Mouse (Mus musculus): ENCODE measurements around the gene Ebp. TPM values are rescaled to one million over a fixed set of nuclear protein-coding genes. Genes with fewer than 3 reads are reported as not detected.

Ebp gene
- total and polyA plus RNA-seq, 3 experiments = 44.0 to 70.9 (median 64.3) TPM

DNA sequence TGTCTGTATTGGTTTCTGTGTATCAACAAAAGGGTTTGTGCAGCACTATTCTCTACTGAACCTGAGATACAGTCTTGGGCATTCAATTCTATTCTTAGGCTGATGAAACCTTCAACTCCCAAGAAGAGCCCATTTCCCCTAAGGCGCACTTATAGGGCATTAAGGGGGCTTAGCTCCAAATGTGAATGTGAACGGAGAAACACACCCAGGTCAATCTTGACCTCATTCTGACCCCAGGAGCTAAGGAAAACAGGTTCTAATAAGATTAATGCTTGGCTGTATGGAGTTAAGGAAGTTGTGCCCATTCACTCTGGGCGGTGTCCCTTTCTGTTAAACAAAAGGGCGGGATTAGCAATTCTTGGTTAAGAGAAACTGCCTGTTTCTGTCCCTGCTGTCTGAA, 13.9 kb upstream of the Ebp start:
- H3K4me1 ChIP-seq (ENCODE audit: control insufficient read depth in 1 of 2, insufficient read depth in 2 of 2) = no peaks in the 10 kb centered on the region
- TF ChIP-seq MEF2A (IDR thresholded peaks at IDR 0.05; ENCODE audit: borderline replicate concordance, low read depth, low read length) (no peak), CHD1 (IDR thresholded peaks at IDR 0.05; ENCODE audit: low read depth, low read length) (no peak), CHD2 (IDR thresholded peaks at IDR 0.05; ENCODE audit: low read length) (no peak), E2F4 (IDR thresholded peaks at IDR 0.05; ENCODE audit: insufficient replicate concordance, low read depth, low read length) (no peak), TCF12 (IDR thresholded peaks at IDR 0.05; ENCODE audit: low read depth, low read length) (no peak), BHLHE40 (IDR thresholded peaks at IDR 0.05; ENCODE audit: low read depth, low read length) (no peak), EP300 (IDR thresholded peaks at IDR 0.05; ENCODE audit: low read length) (no peak), ZNF384 (IDR thresholded peaks at IDR 0.05; ENCODE audit: low read depth, low read length) (no peak)
- no peak overlapping the region for H3K4me3 ChIP-seq (replicated peaks in 1 of 3; ENCODE audit: low read depth in 2 of 3, low read length in 2 of 3, poor library complexity in 1 of 3)
- H3K79me2 ChIP-seq (replicated peaks; ENCODE audit: control insufficient read depth, extremely low read depth, insufficient read depth, poor library complexity, severe bottlenecking) = no peaks in the 10 kb centered on the region
- in situ Hi-C loops (cut with MboI; ENCODE audit: low pct_ligation_motif_present, low pct_unique_long_range_greater_than_20kb, low sequenced_read_pairs) = no loop called here
- no peak overlapping the region for H3K27ac ChIP-seq (ENCODE audit: insufficient read depth, low read depth)
- H3K36me3 ChIP-seq (replicated peaks in 1 of 2; ENCODE audit: control insufficient read depth in 1 of 2, insufficient read depth in 1 of 2, low read length in 1 of 2) = no peaks in the 10 kb centered on the region
- no peak for DNase-seq (ENCODE audit: extremely low read depth)
- H3K9me3 ChIP-seq (replicated peaks; ENCODE audit: low read length) = no peaks in the 10 kb centered on the region
- H3K4me2 ChIP-seq (ENCODE audit: insufficient read depth, low read depth, poor library complexity, severe bottlenecking) = no peak overlapping the region
- no peak overlapping the region for H3K9ac ChIP-seq (ENCODE audit: insufficient read depth, low read depth)
- peaks cover 41% of the 10 kb centered on the region for H3K27me3 ChIP-seq (replicated peaks)
- dilution Hi-C loops (cut with MboI; ENCODE audit: extremely low pct_ligation_motif_present, extremely low pct_unique_long_range_greater_than_20kb, low sequenced_read_pairs) = no loop called here

DNA sequence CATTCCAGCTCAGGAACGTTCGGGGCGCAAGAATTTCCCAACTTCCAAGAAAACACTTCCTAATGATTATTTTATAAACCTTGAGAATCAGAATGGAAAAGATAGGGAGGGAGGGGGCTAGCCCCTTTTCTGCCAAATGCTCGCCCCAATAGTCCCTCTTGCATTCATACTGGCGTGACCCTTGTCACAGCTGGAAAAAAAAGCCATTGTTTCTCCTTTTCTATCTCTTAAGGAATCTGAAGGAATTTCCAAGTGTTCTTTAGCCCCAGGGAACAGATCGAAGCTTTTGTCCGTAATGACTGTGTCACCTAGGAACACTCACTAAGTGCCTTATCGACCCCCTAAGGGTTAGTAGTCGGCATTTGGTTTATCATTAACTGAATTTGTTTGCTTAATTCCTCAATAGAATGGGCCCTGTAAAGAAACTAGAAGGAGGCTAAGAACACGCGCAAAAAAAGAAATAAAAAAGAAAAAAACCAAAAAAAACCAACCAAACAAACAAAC, 13.4 kb upstream of the Ebp start:
- Histone ChIP-seq H3K4me2 (ENCODE audit: insufficient read depth, low read depth, poor library complexity, severe bottlenecking) (peak overlapping the region; percentile 87), H3K4me3 (replicated peaks in 1 of 3; ENCODE audit: low read depth in 2 of 3, low read length in 2 of 3, poor library complexity in 1 of 3) (peak overlapping the region in 1 of 3 experiments; percentile 45), H3K27me3 (replicated peaks) (peaks cover 41% of the 10 kb centered on the region), H3K79me2 (replicated peaks; ENCODE audit: control insufficient read depth, extremely low read depth, insufficient read depth, poor library complexity, severe bottlenecking) (no peaks in the 10 kb centered on the region), H3K36me3 (replicated peaks in 1 of 2; ENCODE audit: control insufficient read depth in 1 of 2, insufficient read depth in 1 of 2, low read length in 1 of 2) (no peaks in the 10 kb centered on the region), H3K27ac (ENCODE audit: insufficient read depth, low read depth) (no peak overlapping the region), H3K9me3 (replicated peaks; ENCODE audit: low read length) (no peaks in the 10 kb centered on the region), H3K4me1 (ENCODE audit: control insufficient read depth in 1 of 2, insufficient read depth in 2 of 2) (no peaks in the 10 kb centered on the region), H3K9ac (ENCODE audit: insufficient read depth, low read depth) (peak overlapping the region; percentile 39; the same call in 1 of the 2 replicates)
- in situ Hi-C loops (cut with MboI; ENCODE audit: low pct_ligation_motif_present, low pct_unique_long_range_greater_than_20kb, low sequenced_read_pairs) = no loop called here
- dilution Hi-C loops (cut with MboI; ENCODE audit: extremely low pct_ligation_motif_present, extremely low pct_unique_long_range_greater_than_20kb, low sequenced_read_pairs) = no loop called here
- DNase-seq (ENCODE audit: extremely low read depth) = no peak
- TF ChIP-seq JUN (IDR thresholded peaks at IDR 0.05; ENCODE audit: insufficient read depth, low read depth, low read length) (no peak), BHLHE40 (IDR thresholded peaks at IDR 0.05; ENCODE audit: low read depth, low read length) (no peak), MEF2A (IDR thresholded peaks at IDR 0.05; ENCODE audit: borderline replicate concordance, low read depth, low read length) (no peak), MAX (IDR thresholded peaks at IDR 0.05; ENCODE audit: low read length) (no peak)

DNA sequence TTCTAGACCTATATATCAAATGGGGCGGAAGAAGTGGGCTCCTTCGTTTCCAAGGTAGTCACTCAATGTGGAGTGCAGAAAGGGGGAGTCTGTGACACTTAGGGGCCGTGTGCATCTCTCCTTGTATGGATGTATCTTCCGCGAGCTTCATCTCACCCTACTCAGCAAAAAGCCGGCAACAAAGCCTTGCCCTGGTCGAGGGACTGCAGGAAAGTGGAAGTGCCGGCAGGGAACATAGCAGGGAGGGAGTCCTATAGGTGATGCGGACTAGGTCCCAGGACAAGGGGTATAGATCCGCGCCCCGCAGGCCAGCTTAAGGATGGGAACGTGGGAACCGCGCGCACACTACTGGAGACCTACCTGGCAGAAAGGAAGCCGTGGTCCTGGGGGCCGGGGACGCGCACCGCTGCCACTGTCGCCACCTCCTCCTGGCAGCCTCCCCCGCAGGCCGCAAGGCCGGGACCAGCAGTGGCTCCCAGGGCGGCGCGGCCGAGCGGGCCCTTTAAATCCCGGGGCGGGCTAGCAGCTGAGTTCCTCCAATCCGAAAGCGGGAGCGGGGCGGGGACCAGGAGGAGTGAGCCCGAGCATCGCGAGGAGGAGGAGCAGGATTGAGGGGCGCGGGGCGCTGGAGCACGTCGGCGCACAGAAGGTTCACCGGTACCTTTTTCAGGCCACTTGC, 12.8 kb upstream of the Ebp start, which contains the start of gene Porcn:
TSS of gene Porcn (minus strand) at position 511 of the 679 bp plus-strand sequence.
- no peaks in the 10 kb centered on the region for H3K79me2 ChIP-seq (replicated peaks; ENCODE audit: control insufficient read depth, extremely low read depth, insufficient read depth, poor library complexity, severe bottlenecking)
- no peaks in the 10 kb centered on the region for H3K9me3 ChIP-seq (replicated peaks; ENCODE audit: low read length)
- dilution Hi-C loops (cut with MboI; ENCODE audit: extremely low pct_ligation_motif_present, extremely low pct_unique_long_range_greater_than_20kb, low sequenced_read_pairs) (no loop called here), in situ Hi-C loops (cut with MboI; ENCODE audit: low pct_ligation_motif_present, low pct_unique_long_range_greater_than_20kb, low sequenced_read_pairs) (no loop called here)
- peak within 1 kb of the TSS in 1 of 3 experiments; percentile 45 for H3K4me3 ChIP-seq (replicated peaks in 1 of 3; ENCODE audit: low read depth in 2 of 3, low read length in 2 of 3, poor library complexity in 1 of 3)
- H3K9ac ChIP-seq (ENCODE audit: insufficient read depth, low read depth) = peak within 1 kb of the TSS; percentile 39
- no peaks in the 10 kb centered on the region for H3K36me3 ChIP-seq (replicated peaks in 1 of 2; ENCODE audit: control insufficient read depth in 1 of 2, insufficient read depth in 1 of 2, low read length in 1 of 2)
- no peaks in the 10 kb centered on the region for H3K4me1 ChIP-seq (ENCODE audit: control insufficient read depth in 1 of 2, insufficient read depth in 2 of 2)
- no peak within 1 kb of the TSS for H3K27ac ChIP-seq (ENCODE audit: insufficient read depth, low read depth)
- TF ChIP-seq KAT2A (IDR thresholded peaks at IDR 0.05; ENCODE audit: insufficient replicate concordance, low read length) = no peak
- TF ChIP-seq MAX (IDR thresholded peaks at IDR 0.05; ENCODE audit: low read length) = no peak
- TF ChIP-seq POLR2A (IDR thresholded peaks at IDR 0.05; ENCODE audit: low read depth, low read length) = 0 out of 2 replicates have a peak, but pooled peaks have one; percentile 18
- peaks cover 43% of the 10 kb centered on the region for H3K27me3 ChIP-seq (replicated peaks)
- no peak for DNase-seq (ENCODE audit: extremely low read depth)
- H3K4me2 ChIP-seq (ENCODE audit: insufficient read depth, low read depth, poor library complexity, severe bottlenecking) = peak within 1 kb of the TSS; percentile 87
